Mouse (Mus musculus) embryo, embryonic 10 days (tissue): ENCODE data around the gene Kcnc3.
A peak's percentile ranks its signal among the peaks of the same experiment; 100 is the strongest.

Source experiments
- DNase-seq: peaks from one replicate; pipeline ENCODE4 v3.0.0-alpha.2; 2015; ENCODE audit warnings: low spot score

Kcnc3 gene

GRCm38 (mm10) chr7:44626966-44627365 is 36.5 kb downstream of the Kcnc3 start:
- DNase-seq, result no peak

- no peak for DNase-seq
These were observed 38.1 kb downstream of the Kcnc3 start for GRCm38 (mm10) chr7:44628402-44629034.

GRCm38 (mm10) chr7:44630437-44630836 is 40.0 kb downstream of the Kcnc3 start:
- DNase-seq, result no peak

- DNase-seq, result no peak
These were observed 42.2 kb downstream of the Kcnc3 start for GRCm38 (mm10) chr7:44632676-44633075.

GRCm38 (mm10) chr7:44633407-44633806 is 42.9 kb downstream of the Kcnc3 start:
- peak; percentile 43 for DNase-seq

- DNase-seq, result no peak
These were observed 46.2 kb downstream of the Kcnc3 start for GRCm38 (mm10) chr7:44636684-44637083.

GRCm38 (mm10) chr7:44638663-44639062 is 48.2 kb downstream of the Kcnc3 start:
- no peak for DNase-seq

GRCm38 (mm10) chr7:44640843-44641605 is 50.6 kb downstream of the Kcnc3 start:
- no peak for DNase-seq

GRCm38 (mm10) chr7:44641887-44642286 is 51.4 kb downstream of the Kcnc3 start:
- DNase-seq, result no peak

- DNase-seq, result no peak
These were observed 54.8 kb downstream of the Kcnc3 start for GRCm38 (mm10) chr7:44645256-44645655.

- no peak for DNase-seq
These were observed 55.5 kb downstream of the Kcnc3 start for GRCm38 (mm10) chr7:44645951-44646350.

GRCm38 (mm10) chr7:44647042-44647724 is 56.7 kb downstream of the Kcnc3 start:
- peak; percentile 85 for DNase-seq

GRCm38 (mm10) chr7:44647729-44648128 is 57.3 kb downstream of the Kcnc3 start:
- no peak for DNase-seq

GRCm38 (mm10) chr7:44649094-44649610 is 58.7 kb downstream of the Kcnc3 start:
- DNase-seq, result no peak

- DNase-seq, result peak; percentile 89
These were observed 59.5 kb downstream of the Kcnc3 start for GRCm38 (mm10) chr7:44649990-44650389.

GRCm38 (mm10) chr7:44651416-44651815 is 61.0 kb downstream of the Kcnc3 start:
- no peak for DNase-seq

GRCm38 (mm10) chr7:44653773-44654172 is 63.3 kb downstream of the Kcnc3 start:
- peak; percentile 35 for DNase-seq
